Mouse (Mus musculus): Measurements from ENCODE around the gene Shkbp1.

Shkbp1 gene

GRCm38 (mm10) chr7:27334405-27334911, 21.4 kb downstream of the Shkbp1 start:
- in situ Hi-C loops (cut with MboI; ENCODE audit: low sequenced_read_pairs): no loop called here

GRCm38 (mm10) chr7:27333316-27333941, 22.4 kb downstream of the Shkbp1 start:
- in situ Hi-C loops (cut with MboI; ENCODE audit: low sequenced_read_pairs): no loop called here

GRCm38 (mm10) chr7:27332353-27333199, 23.2 kb downstream of the Shkbp1 start:
- in situ Hi-C loops (cut with MboI; ENCODE audit: low sequenced_read_pairs): no loop called here

GRCm38 (mm10) chr7:27331854-27332253, 24.0 kb downstream of the Shkbp1 start:
- in situ Hi-C loops (cut with MboI; ENCODE audit: low sequenced_read_pairs): no loop called here

GRCm38 (mm10) chr7:27331541-27331851, 24.3 kb downstream of the Shkbp1 start:
- in situ Hi-C loops (cut with MboI; ENCODE audit: low sequenced_read_pairs): no loop called here

- in situ Hi-C loops (cut with MboI; ENCODE audit: low sequenced_read_pairs): no loop called here
Observed at GRCm38 (mm10) chr7:27330709-27331540, 24.9 kb downstream of the Shkbp1 start.

- in situ Hi-C loops (cut with MboI; ENCODE audit: low sequenced_read_pairs): no loop called here
Observed at GRCm38 (mm10) chr7:27329981-27330380, 25.8 kb downstream of the Shkbp1 start.

GRCm38 (mm10) chr7:27329326-27329947, 26.4 kb downstream of the Shkbp1 start:
- in situ Hi-C loops (cut with MboI; ENCODE audit: low sequenced_read_pairs): no loop called here

- in situ Hi-C loops (cut with MboI; ENCODE audit: low sequenced_read_pairs): no loop called here
Observed at GRCm38 (mm10) chr7:27328648-27329047, 27.2 kb downstream of the Shkbp1 start.

- in situ Hi-C loops (cut with MboI; ENCODE audit: low sequenced_read_pairs): no loop called here
Observed at GRCm38 (mm10) chr7:27328161-27328560, 27.7 kb downstream of the Shkbp1 start.

GRCm38 (mm10) chr7:27327500-27327899, 28.3 kb downstream of the Shkbp1 start:
- in situ Hi-C loops (cut with MboI; ENCODE audit: low sequenced_read_pairs): no loop called here

GRCm38 (mm10) chr7:27326101-27326880, 29.5 kb downstream of the Shkbp1 start:
- in situ Hi-C loops (cut with MboI; ENCODE audit: low sequenced_read_pairs): no loop called here

GRCm38 (mm10) chr7:27325697-27326096, 30.1 kb downstream of the Shkbp1 start:
- in situ Hi-C loops (cut with MboI; ENCODE audit: low sequenced_read_pairs): no loop called here

- in situ Hi-C loops (cut with MboI; ENCODE audit: low sequenced_read_pairs): no loop called here
Observed at GRCm38 (mm10) chr7:27324928-27325327, 30.9 kb downstream of the Shkbp1 start.

- in situ Hi-C loops (cut with MboI; ENCODE audit: low sequenced_read_pairs): no loop called here
Observed at GRCm38 (mm10) chr7:27324161-27324560, 31.7 kb downstream of the Shkbp1 start.

- in situ Hi-C loops (cut with MboI; ENCODE audit: low sequenced_read_pairs): no loop called here
Observed at GRCm38 (mm10) chr7:27323001-27323400, 32.8 kb downstream of the Shkbp1 start.

GRCm38 (mm10) chr7:27322291-27322690, 33.5 kb downstream of the Shkbp1 start:
- in situ Hi-C loops (cut with MboI; ENCODE audit: low sequenced_read_pairs): no loop called here

- in situ Hi-C loops (cut with MboI; ENCODE audit: low sequenced_read_pairs): no loop called here
Observed at GRCm38 (mm10) chr7:27319411-27319810, 36.4 kb downstream of the Shkbp1 start.

GRCm38 (mm10) chr7:27315958-27316357, 39.9 kb downstream of the Shkbp1 start:
- in situ Hi-C loops (cut with MboI; ENCODE audit: low sequenced_read_pairs): no loop called here

GRCm38 (mm10) chr7:27314393-27314792, 41.4 kb downstream of the Shkbp1 start:
- in situ Hi-C loops (cut with MboI; ENCODE audit: low sequenced_read_pairs): no loop called here
